Mouse (Mus musculus): Measurements from ENCODE around the gene Supt6. TPM values are rescaled to one million over a fixed set of nuclear protein-coding genes. Genes with fewer than 3 reads are reported as not detected.

Gene Supt6
- total and polyA plus RNA-seq, 2 experiments: 8.9 to 11.0 TPM

GRCm38 (mm10) chr11:78215709-78216317 is 30.0 kb downstream of the Supt6 start:
- no peaks in the 10 kb centered on the region for H3K79me2 ChIP-seq (ENCODE audit: control insufficient read depth, insufficient read depth, low read length)
- H3K9ac ChIP-seq (ENCODE audit: low read depth, low read length): no peak overlapping the region
- TF ChIP-seq POLR2A (IDR thresholded peaks at IDR 0.05; ENCODE audit: extremely low read depth, insufficient read depth, low read length): no peak
- no peak for TF ChIP-seq CTCF (IDR thresholded peaks at IDR 0.05; ENCODE audit: low read depth, low read length)
- no peak overlapping the region for H3K4me3 ChIP-seq (ENCODE audit: insufficient read depth, low read depth, low read length)
- DNase-seq (ENCODE audit: extremely low read depth, low read depth, low spot score): no peak
- no peaks in the 10 kb centered on the region for H3K27me3 ChIP-seq (ENCODE audit: control insufficient read depth, insufficient read depth, low read length)
- H3K36me3 ChIP-seq (ENCODE audit: control insufficient read depth, insufficient read depth, low read length): peaks cover 79% of the 10 kb centered on the region
- H3K4me1 ChIP-seq (ENCODE audit: control insufficient read depth, insufficient read depth, low read length): peaks cover 3% of the 10 kb centered on the region; the same call in 1 of the 2 replicates
- 89% methylated on average over 11 of the region's 11 CpGs for WGBS
- H3K27ac ChIP-seq (replicated peaks; ENCODE audit: insufficient read depth, low read depth, low read length): no peak overlapping the region

- Histone ChIP-seq H3K79me2 (ENCODE audit: control insufficient read depth, insufficient read depth, low read length) (no peaks in the 10 kb centered on the region), H3K36me3 (ENCODE audit: control insufficient read depth, insufficient read depth, low read length) (peaks cover 75% of the 10 kb centered on the region), H3K4me1 (ENCODE audit: control insufficient read depth, insufficient read depth, low read length) (peaks cover 3% of the 10 kb centered on the region; the same call in 1 of the 2 replicates), H3K27ac (replicated peaks; ENCODE audit: insufficient read depth, low read depth, low read length) (no peak overlapping the region), H3K9ac (ENCODE audit: low read depth, low read length) (no peak overlapping the region), H3K27me3 (ENCODE audit: control insufficient read depth, insufficient read depth, low read length) (no peaks in the 10 kb centered on the region), H3K4me3 (ENCODE audit: insufficient read depth, low read depth, low read length) (no peak overlapping the region)
- TF ChIP-seq CTCF (IDR thresholded peaks at IDR 0.05; ENCODE audit: low read depth, low read length): no peak
- no peak for TF ChIP-seq POLR2A (IDR thresholded peaks at IDR 0.05; ENCODE audit: extremely low read depth, insufficient read depth, low read length)
- WGBS: 87% methylated on average over 14 of the region's 14 CpGs
- DNase-seq (ENCODE audit: extremely low read depth, low read depth, low spot score): no peak
Observed at GRCm38 (mm10) chr11:78213086-78213817, 32.5 kb downstream of the Supt6 start.

- TF ChIP-seq CTCF (IDR thresholded peaks at IDR 0.05; ENCODE audit: low read depth, low read length) (no peak), POLR2A (IDR thresholded peaks at IDR 0.05; ENCODE audit: extremely low read depth, insufficient read depth, low read length) (no peak)
- Histone ChIP-seq H3K27me3 (ENCODE audit: control insufficient read depth, insufficient read depth, low read length) (no peaks in the 10 kb centered on the region), H3K4me1 (ENCODE audit: control insufficient read depth, insufficient read depth, low read length) (peaks cover 3% of the 10 kb centered on the region; the same call in 1 of the 2 replicates), H3K79me2 (ENCODE audit: control insufficient read depth, insufficient read depth, low read length) (no peaks in the 10 kb centered on the region), H3K36me3 (ENCODE audit: control insufficient read depth, insufficient read depth, low read length) (peaks cover 76% of the 10 kb centered on the region), H3K9ac (ENCODE audit: low read depth, low read length) (no peak overlapping the region), H3K4me3 (ENCODE audit: insufficient read depth, low read depth, low read length) (no peak overlapping the region), H3K27ac (replicated peaks; ENCODE audit: insufficient read depth, low read depth, low read length) (no peak overlapping the region)
- no peak for DNase-seq (ENCODE audit: extremely low read depth, low read depth, low spot score)
- 89% methylated on average over 5 of the region's 5 CpGs for WGBS
Observed at GRCm38 (mm10) chr11:78211513-78211912, 34.3 kb downstream of the Supt6 start.

- H3K4me1 ChIP-seq (ENCODE audit: control insufficient read depth, insufficient read depth, low read length): peaks cover 3% of the 10 kb centered on the region; the same call in 1 of the 2 replicates
- no peaks in the 10 kb centered on the region for H3K79me2 ChIP-seq (ENCODE audit: control insufficient read depth, insufficient read depth, low read length)
- H3K36me3 ChIP-seq (ENCODE audit: control insufficient read depth, insufficient read depth, low read length): peaks cover 69% of the 10 kb centered on the region
- TF ChIP-seq POLR2A (IDR thresholded peaks at IDR 0.05; ENCODE audit: extremely low read depth, insufficient read depth, low read length) (no peak), CTCF (IDR thresholded peaks at IDR 0.05; ENCODE audit: low read depth, low read length) (no peak)
- H3K9ac ChIP-seq (ENCODE audit: low read depth, low read length): no peak overlapping the region
- H3K4me3 ChIP-seq (ENCODE audit: insufficient read depth, low read depth, low read length): no peak overlapping the region
- peak; percentile 83 for DNase-seq (ENCODE audit: extremely low read depth, low read depth, low spot score)
- no peak overlapping the region for H3K27ac ChIP-seq (replicated peaks; ENCODE audit: insufficient read depth, low read depth, low read length)
- 21% methylated on average over 7 of the region's 7 CpGs for WGBS
- no peaks in the 10 kb centered on the region for H3K27me3 ChIP-seq (ENCODE audit: control insufficient read depth, insufficient read depth, low read length)
Observed at GRCm38 (mm10) chr11:78210615-78211014, 35.2 kb downstream of the Supt6 start.

- Histone ChIP-seq H3K4me3 (ENCODE audit: insufficient read depth, low read depth, low read length) (no peak overlapping the region), H3K36me3 (ENCODE audit: control insufficient read depth, insufficient read depth, low read length) (peaks cover 63% of the 10 kb centered on the region), H3K4me1 (ENCODE audit: control insufficient read depth, insufficient read depth, low read length) (peaks cover 3% of the 10 kb centered on the region; the same call in 1 of the 2 replicates), H3K9ac (ENCODE audit: low read depth, low read length) (no peak overlapping the region), H3K27me3 (ENCODE audit: control insufficient read depth, insufficient read depth, low read length) (no peaks in the 10 kb centered on the region), H3K79me2 (ENCODE audit: control insufficient read depth, insufficient read depth, low read length) (no peaks in the 10 kb centered on the region), H3K27ac (replicated peaks; ENCODE audit: insufficient read depth, low read depth, low read length) (no peak overlapping the region)
- 89% methylated on average over 6 of the region's 6 CpGs for WGBS
- TF ChIP-seq CTCF (IDR thresholded peaks at IDR 0.05; ENCODE audit: low read depth, low read length) (no peak), POLR2A (IDR thresholded peaks at IDR 0.05; ENCODE audit: extremely low read depth, insufficient read depth, low read length) (no peak)
- no peak for DNase-seq (ENCODE audit: extremely low read depth, low read depth, low spot score)
Observed at GRCm38 (mm10) chr11:78209886-78210285, 35.9 kb downstream of the Supt6 start.

- no peak overlapping the region for H3K4me3 ChIP-seq (ENCODE audit: insufficient read depth, low read depth, low read length)
- no peaks in the 10 kb centered on the region for H3K27me3 ChIP-seq (ENCODE audit: control insufficient read depth, insufficient read depth, low read length)
- H3K36me3 ChIP-seq (ENCODE audit: control insufficient read depth, insufficient read depth, low read length): peaks cover 41% of the 10 kb centered on the region
- H3K27ac ChIP-seq (replicated peaks; ENCODE audit: insufficient read depth, low read depth, low read length): no peak overlapping the region
- H3K4me1 ChIP-seq (ENCODE audit: control insufficient read depth, insufficient read depth, low read length): peaks cover 11% of the 10 kb centered on the region
- no peak overlapping the region for H3K9ac ChIP-seq (ENCODE audit: low read depth, low read length)
- no peak for DNase-seq (ENCODE audit: extremely low read depth, low read depth, low spot score)
- TF ChIP-seq POLR2A (IDR thresholded peaks at IDR 0.05; ENCODE audit: extremely low read depth, insufficient read depth, low read length): no peak
- no peak for TF ChIP-seq CTCF (IDR thresholded peaks at IDR 0.05; ENCODE audit: low read depth, low read length)
- WGBS: 96% methylated on average over 7 of the region's 7 CpGs
- no peaks in the 10 kb centered on the region for H3K79me2 ChIP-seq (ENCODE audit: control insufficient read depth, insufficient read depth, low read length)
Observed at GRCm38 (mm10) chr11:78207190-78207589, 38.6 kb downstream of the Supt6 start.

All from liver, adult 2 months (tissue).